Mouse (Mus musculus): ENCODE results near the gene Efcab10. TPM values are rescaled to one million over a fixed set of nuclear protein-coding genes. Genes with fewer than 3 reads are reported as not detected.

Efcab10 gene
- total and polyA plus RNA-seq, 2 experiments, result not detected

DNA sequence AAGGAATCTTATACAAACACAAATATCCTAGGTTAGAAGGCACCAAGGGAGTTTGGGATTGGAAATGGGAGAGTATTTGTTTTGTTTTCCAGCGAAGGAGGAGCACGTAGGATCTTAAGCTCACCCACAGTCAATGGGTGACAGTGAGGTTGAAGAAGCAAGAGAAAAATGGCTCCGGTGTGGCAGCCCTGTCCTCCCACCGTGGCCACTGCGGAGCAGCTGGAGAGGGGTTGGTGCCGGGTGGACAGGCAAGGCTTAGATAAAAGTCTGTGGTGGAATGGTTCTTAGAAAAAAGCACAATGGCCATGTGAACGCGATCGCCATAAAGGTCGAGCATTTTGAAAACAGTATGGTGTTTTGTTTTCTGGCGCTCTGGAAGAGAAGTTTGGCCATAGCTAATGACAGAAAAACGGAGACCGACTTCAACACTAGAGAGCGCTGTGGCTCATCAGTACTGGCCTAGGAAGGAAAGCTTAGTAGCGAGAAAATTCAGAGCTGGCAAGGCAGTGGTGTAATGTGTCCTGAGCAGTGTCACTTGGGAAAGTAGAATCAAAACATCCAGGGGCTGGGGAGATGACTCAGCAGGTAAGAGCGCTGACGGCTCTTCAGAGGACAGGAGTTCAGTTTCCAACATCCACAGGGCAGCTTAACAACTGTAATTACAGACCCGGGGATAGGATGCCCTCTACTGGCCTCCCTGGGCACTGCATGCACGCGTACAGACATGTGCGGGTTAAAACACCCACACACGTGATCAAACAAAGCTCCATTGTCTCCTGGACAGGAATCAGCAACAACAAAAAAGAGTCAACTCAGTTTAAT, 14.8 kb upstream of the Efcab10 start:
- peak; percentile 84 for DNase-seq (ENCODE audit: extremely low read depth, low read depth, low spot score)
- WGBS, result 20% methylated on average over 22 of the region's 22 CpGs
- H3K36me3 ChIP-seq (ENCODE audit: control insufficient read depth, insufficient read depth, low read length), result no peaks in the 10 kb centered on the region
- H3K79me2 ChIP-seq (ENCODE audit: control insufficient read depth, insufficient read depth, low read length), result no peaks in the 10 kb centered on the region
- peaks cover 3% of the 10 kb centered on the region; the same call in 1 of the 2 replicates for H3K4me1 ChIP-seq (ENCODE audit: control insufficient read depth, insufficient read depth, low read length)
- peak overlapping the region; percentile 50; the same call in 1 of the 2 replicates for H3K9ac ChIP-seq (ENCODE audit: low read depth, low read length)
- H3K27ac ChIP-seq (replicated peaks; ENCODE audit: insufficient read depth, low read depth, low read length), result peak overlapping the region; percentile 40
- no peaks in the 10 kb centered on the region for H3K27me3 ChIP-seq (ENCODE audit: control insufficient read depth, insufficient read depth, low read length)
- TF ChIP-seq CTCF (IDR thresholded peaks at IDR 0.05; ENCODE audit: low read depth, low read length), result peak; percentile 96
- no peak for TF ChIP-seq POLR2A (IDR thresholded peaks at IDR 0.05; ENCODE audit: extremely low read depth, insufficient read depth, low read length)
- H3K4me3 ChIP-seq (ENCODE audit: insufficient read depth, low read depth, low read length), result peak overlapping the region; percentile 41

DNA sequence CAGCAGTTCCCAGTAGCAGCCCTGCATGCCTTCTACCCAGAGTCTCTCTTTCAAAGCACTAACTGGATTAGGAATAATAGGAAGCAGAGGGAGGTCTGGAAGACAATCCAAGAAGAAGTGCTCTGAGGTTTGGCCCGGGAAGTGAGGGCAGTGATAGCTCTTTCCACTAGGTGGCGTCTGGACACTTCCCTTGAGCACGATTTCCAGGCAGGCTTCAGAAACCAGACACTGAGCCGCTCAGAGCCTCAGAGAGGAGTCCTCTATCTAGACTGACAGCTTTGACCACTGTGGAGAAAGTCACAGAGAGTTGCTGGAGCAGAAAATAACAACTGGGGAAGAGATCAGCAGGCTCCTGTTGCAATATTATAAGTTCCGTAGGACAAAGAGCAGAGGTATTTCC, 5.8 kb upstream of the Efcab10 start:
- DNase-seq (ENCODE audit: extremely low read depth, low read depth, low spot score), result peak; percentile 47
- H3K27ac ChIP-seq (replicated peaks; ENCODE audit: insufficient read depth, low read depth, low read length), result no peak overlapping the region
- no peak overlapping the region for H3K4me3 ChIP-seq (ENCODE audit: insufficient read depth, low read depth, low read length)
- no peaks in the 10 kb centered on the region for H3K36me3 ChIP-seq (ENCODE audit: control insufficient read depth, insufficient read depth, low read length)
- H3K79me2 ChIP-seq (ENCODE audit: control insufficient read depth, insufficient read depth, low read length), result no peaks in the 10 kb centered on the region
- TF ChIP-seq POLR2A (IDR thresholded peaks at IDR 0.05; ENCODE audit: extremely low read depth, insufficient read depth, low read length) (no peak), CTCF (IDR thresholded peaks at IDR 0.05; ENCODE audit: low read depth, low read length) (peak; percentile 91)
- H3K4me1 ChIP-seq (ENCODE audit: control insufficient read depth, insufficient read depth, low read length), result no peaks in the 10 kb centered on the region
- H3K9ac ChIP-seq (ENCODE audit: low read depth, low read length), result no peak overlapping the region
- H3K27me3 ChIP-seq (ENCODE audit: control insufficient read depth, insufficient read depth, low read length), result no peaks in the 10 kb centered on the region
- 14% methylated on average over 5 of the region's 5 CpGs for whole genome bisulfite sequencing

DNA sequence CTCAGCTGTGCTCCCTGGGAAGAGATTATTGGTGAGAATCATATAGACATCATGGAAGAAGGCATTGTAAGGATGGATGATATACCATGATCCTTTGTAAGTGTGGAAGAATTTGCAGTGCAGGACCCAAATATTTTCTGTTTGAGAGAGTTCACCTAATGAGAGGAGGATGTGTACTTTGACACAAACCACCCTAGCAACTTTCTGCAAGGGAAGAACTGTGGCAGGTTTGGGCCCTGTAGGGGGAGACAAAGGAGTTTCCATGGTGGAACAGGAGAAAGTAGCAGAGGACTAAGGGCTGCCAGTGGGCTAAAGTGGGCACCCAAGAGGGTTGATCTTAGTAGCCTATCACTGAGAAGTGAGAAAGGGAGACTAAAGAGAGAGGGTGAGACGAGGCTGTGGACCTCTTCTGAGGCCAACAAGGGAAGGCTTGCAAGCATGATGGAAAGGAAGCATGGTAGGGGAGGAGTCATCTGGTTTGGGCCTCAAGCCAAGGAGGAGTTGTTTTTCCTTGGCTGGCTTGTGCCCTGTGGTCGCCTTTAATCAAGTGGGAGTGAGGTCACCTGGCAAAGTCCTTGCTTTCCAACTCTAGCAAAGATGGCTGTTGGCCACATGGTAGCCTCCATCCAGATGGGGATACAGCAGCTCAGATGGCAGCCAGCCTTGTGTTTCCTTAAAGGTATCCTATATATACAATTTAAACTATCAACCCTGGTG, 3.7 kb upstream of the Efcab10 start:
- Histone ChIP-seq H3K79me2 (ENCODE audit: control insufficient read depth, insufficient read depth, low read length) (no peaks in the 10 kb centered on the region), H3K27me3 (ENCODE audit: control insufficient read depth, insufficient read depth, low read length) (0 out of 2 replicates have a peak, but pooled peaks cover 2% of the 10 kb centered on the region), H3K9ac (ENCODE audit: low read depth, low read length) (no peak overlapping the region), H3K27ac (replicated peaks; ENCODE audit: insufficient read depth, low read depth, low read length) (no peak overlapping the region), H3K4me1 (ENCODE audit: control insufficient read depth, insufficient read depth, low read length) (no peaks in the 10 kb centered on the region), H3K4me3 (ENCODE audit: insufficient read depth, low read depth, low read length) (no peak overlapping the region), H3K36me3 (ENCODE audit: control insufficient read depth, insufficient read depth, low read length) (no peaks in the 10 kb centered on the region)
- TF ChIP-seq POLR2A (IDR thresholded peaks at IDR 0.05; ENCODE audit: extremely low read depth, insufficient read depth, low read length), result no peak
- no peak for TF ChIP-seq CTCF (IDR thresholded peaks at IDR 0.05; ENCODE audit: low read depth, low read length)
- no peak for DNase-seq (ENCODE audit: extremely low read depth, low read depth, low spot score)
- 41% methylated on average over 2 of the region's 2 CpGs for WGBS

DNA sequence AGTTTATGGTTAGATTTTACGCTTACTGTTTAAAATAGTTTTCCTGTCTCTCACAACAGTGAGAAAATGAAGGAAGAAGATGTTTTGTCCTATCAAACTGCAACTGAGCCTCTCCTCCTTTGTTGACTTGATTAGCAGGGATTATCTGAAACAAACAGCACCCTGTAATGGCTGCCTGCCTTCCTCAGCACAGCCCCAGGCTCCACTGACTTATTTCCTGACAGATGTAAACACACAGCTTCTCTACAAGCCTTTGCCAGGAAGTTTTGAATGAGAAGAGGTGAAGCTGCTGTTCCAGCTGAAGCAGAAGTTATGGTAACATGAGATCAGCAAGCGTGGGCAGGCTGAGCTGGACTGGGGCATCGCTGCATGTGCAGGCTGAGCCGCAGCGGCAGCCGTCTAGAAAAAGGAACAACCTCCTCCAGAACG, 8.6 kb downstream of the Efcab10 start:
- H3K4me3 ChIP-seq (ENCODE audit: insufficient read depth, low read depth, low read length), result no peak overlapping the region
- H3K27ac ChIP-seq (replicated peaks; ENCODE audit: insufficient read depth, low read depth, low read length), result no peak overlapping the region
- no peak for DNase-seq (ENCODE audit: extremely low read depth, low read depth, low spot score)
- no peaks in the 10 kb centered on the region for H3K4me1 ChIP-seq (ENCODE audit: control insufficient read depth, insufficient read depth, low read length)
- no peak overlapping the region for H3K9ac ChIP-seq (ENCODE audit: low read depth, low read length)
- 55% methylated on average over 7 of the region's 7 CpGs for WGBS
- TF ChIP-seq CTCF (IDR thresholded peaks at IDR 0.05; ENCODE audit: low read depth, low read length), result no peak
- no peak for TF ChIP-seq POLR2A (IDR thresholded peaks at IDR 0.05; ENCODE audit: extremely low read depth, insufficient read depth, low read length)
- H3K36me3 ChIP-seq (ENCODE audit: control insufficient read depth, insufficient read depth, low read length), result no peaks in the 10 kb centered on the region
- no peaks in the 10 kb centered on the region for H3K79me2 ChIP-seq (ENCODE audit: control insufficient read depth, insufficient read depth, low read length)
- H3K27me3 ChIP-seq (ENCODE audit: control insufficient read depth, insufficient read depth, low read length), result no peaks in the 10 kb centered on the region; the same call in 1 of the 2 replicates

DNA sequence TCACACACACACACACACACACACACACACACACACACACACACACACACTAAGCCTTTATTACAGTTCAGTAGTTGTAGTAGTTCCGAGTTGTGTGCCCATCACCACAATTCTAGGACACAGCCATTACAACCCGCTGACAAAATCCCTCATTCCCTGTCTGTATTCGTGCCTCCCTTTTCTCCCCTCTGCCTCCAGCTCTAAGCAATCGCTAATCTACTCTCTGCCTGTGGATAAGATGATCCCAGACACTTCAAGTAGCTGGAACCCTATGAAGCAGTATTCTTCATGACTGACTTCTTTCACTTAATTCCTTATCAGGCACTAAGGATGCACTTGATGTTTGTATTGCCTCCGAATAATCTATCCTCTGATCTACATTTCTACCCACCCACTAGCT, 10.3 kb downstream of the Efcab10 start:
- Histone ChIP-seq H3K27me3 (ENCODE audit: control insufficient read depth, insufficient read depth, low read length) (no peaks in the 10 kb centered on the region; the same call in 1 of the 2 replicates), H3K79me2 (ENCODE audit: control insufficient read depth, insufficient read depth, low read length) (no peaks in the 10 kb centered on the region), H3K4me1 (ENCODE audit: control insufficient read depth, insufficient read depth, low read length) (no peaks in the 10 kb centered on the region), H3K4me3 (ENCODE audit: insufficient read depth, low read depth, low read length) (no peak overlapping the region), H3K36me3 (ENCODE audit: control insufficient read depth, insufficient read depth, low read length) (no peaks in the 10 kb centered on the region), H3K9ac (ENCODE audit: low read depth, low read length) (no peak overlapping the region), H3K27ac (replicated peaks; ENCODE audit: insufficient read depth, low read depth, low read length) (no peak overlapping the region)
- TF ChIP-seq POLR2A (IDR thresholded peaks at IDR 0.05; ENCODE audit: extremely low read depth, insufficient read depth, low read length), result no peak
- no peak for TF ChIP-seq CTCF (IDR thresholded peaks at IDR 0.05; ENCODE audit: low read depth, low read length)
- no peak for DNase-seq (ENCODE audit: extremely low read depth, low read depth, low spot score)
- 67% methylated on average over 5 of the region's 5 CpGs for WGBS
